Mouse (Mus musculus): ENCODE data around the gene Glyctk.

The Glyctk gene

DNA sequence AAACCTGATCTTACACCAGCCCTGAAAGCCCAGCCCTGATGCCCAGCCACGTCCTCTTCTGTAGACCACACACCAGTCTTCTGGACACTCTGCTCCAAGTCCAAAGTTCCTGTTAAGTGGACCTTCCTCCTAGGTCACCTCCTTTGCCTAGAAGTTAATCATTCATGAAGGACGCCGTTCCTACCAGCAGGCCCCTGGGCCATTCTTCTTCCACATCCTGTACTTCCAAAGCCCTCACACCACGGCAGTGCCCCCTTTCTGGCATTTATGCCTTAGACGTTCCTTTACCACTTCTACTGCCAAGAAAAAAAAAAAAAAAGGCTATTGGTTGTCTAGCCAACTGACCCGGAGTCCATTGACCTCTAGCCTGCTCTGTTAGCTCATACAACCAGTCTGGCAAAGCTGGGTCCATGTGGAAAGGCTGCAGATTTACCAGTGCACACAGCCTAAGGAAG, at the start of gene Glyctk:
Glyctk (minus strand) TSS at position 102 of the 455 bp plus-strand sequence.
- no peak for DNase-seq (ENCODE audit: low spot score)

DNA sequence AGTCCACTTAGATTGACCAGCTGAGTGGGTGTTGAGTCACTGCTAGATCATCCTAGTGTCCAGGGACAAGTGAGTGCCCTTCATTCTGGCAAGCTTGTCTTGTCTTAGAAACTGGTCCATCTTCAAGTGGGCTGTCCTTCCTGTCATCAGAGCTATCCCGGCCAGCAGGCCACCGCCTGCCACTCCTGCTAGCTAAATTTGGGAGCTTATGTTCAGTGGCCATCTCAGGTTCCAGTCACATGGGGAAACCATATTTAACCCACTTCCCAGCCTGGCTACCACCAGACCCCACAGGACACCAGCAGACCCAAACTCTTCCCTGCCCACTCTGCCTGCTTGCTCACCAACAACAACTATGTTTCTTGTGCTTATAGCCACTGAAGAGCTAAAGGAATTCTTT, 48.6 kb upstream of the Glyctk start:
- DNase-seq (ENCODE audit: low spot score) = no peak

DNA sequence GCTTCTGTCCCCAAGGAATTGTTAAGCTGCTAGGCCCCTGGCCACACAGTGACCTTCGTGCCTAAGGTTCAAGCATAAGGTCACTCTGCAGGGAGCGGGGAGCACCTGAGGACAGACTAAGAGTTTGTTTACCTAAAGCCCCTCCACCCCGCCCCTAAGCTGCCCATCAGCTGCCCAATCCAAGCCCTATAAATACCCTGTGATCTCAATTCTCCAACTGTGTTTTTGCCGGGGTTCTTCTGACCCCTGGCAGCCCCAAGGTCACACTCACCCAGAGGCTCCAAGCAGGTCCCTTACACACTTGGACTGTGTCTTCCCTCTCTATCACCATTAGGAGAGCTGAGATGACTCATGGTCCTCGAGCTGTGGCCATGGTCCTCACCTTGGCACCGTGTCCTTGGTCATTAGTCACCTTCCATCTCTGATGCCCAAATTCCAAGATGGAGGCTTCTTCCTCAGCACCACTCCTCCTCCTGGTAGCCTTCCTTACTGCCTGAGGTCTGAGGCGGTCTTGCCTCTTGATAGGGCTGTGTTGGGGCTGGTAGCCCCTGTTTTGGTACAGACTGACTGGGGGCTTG, 47.9 kb upstream of the Glyctk start:
- no peak for DNase-seq (ENCODE audit: low spot score)

DNA sequence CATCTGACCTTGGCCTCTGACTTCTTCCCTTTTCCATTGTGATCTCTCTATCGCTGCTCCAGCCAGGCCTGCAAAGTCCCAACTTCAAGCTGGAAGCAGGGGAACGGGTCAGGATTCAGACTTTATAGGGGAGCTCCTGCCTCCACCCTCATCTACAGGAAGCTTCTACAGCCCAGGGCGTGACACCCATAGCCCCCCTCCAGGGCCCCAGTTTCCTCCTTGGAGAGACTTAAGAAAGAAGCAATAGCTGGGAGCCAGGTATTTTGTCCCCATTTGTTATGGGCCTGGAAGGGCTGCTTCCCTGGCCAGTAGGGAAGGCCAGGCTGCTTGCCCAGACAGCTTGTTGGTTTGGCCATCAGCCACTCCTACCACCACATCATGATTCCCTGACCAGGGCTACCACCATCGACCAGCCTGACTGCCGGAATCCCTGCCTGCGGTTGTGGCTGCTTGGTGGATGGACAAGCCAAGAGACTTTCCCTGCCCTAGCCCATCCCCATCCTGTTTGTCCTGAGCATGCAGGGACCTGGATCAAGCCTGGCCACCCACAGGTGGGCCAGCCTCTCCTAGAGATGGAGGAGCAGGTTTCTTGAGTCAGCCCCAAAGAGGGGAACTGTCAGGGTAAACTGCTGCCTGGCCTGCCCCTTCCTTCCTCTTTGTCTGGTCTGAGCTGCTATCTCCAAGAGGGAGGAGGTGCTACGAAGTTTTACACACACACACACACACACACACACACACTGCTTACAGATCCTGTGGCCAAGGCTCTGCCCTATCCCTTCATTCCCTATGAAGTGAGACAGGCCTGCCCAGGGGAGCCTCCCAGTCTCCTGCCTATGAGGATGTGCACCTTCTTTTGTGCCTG, 46.3 kb upstream of the Glyctk start:
- DNase-seq (ENCODE audit: low spot score) = no peak

DNA sequence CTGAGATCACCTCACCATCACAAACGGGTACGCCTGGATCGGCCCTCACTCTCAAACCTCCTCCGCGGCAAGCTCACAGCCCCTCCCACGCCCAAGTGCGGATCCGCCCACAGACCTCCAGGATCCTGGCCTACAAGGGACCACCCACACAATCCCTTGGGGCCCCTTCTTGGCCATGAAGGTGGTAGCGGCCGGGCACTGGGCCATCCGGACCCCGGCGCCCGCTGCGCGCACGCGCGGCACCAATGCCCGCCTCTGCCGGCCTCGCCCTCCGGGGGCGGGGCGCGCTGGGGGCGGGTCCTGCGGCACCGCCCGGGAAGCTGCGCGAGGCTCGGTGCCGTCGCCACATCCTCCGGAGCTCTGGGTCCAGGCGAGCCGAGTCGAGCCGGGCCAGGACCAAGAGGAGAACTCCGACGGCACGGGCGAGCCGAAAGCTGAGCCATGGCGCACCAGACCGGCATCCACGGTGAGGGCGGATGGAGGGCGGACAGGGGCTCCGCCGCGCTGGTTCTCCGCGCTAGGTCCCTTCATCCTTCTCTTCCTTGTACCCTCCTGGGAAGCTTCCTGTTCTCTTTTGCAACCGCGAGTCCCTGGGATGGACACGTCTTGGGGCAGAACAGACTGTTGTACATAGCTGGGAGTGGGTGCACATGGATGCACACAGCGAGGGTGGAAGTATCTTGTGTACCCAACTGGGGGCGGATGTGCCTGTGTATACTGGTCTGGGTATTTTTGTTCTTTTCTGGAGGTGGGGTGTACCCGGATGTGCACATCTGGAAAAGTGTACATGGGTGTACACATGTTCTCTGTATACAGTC, 45.1 kb upstream of the Glyctk start, which contains the start of gene Twf2:
Twf2 (plus strand) TSS at position 290 of the 818 bp plus-strand sequence.
- peak; percentile 76 for DNase-seq (ENCODE audit: low spot score)

DNA sequence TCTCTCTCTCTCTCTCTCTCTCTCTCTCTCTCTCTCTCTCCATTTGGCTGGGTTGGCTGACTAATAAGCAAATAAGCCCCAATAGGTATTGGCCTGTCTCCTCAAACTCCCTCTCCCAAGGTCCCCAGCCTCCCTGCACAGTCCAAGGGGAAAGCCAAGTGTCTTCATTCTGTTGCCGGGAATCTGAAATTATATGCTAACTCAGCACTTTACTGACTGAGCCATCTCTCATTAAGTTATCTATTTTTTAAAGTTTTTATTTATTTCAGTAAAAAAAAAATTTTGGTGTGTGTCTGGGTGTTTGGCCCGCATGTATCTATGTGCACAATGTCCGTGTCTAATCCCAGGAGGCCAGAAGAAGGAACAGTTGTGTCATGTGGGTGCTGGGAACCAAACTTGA, 44.0 kb upstream of the Glyctk start:
- no peak for DNase-seq (ENCODE audit: low spot score)

DNA sequence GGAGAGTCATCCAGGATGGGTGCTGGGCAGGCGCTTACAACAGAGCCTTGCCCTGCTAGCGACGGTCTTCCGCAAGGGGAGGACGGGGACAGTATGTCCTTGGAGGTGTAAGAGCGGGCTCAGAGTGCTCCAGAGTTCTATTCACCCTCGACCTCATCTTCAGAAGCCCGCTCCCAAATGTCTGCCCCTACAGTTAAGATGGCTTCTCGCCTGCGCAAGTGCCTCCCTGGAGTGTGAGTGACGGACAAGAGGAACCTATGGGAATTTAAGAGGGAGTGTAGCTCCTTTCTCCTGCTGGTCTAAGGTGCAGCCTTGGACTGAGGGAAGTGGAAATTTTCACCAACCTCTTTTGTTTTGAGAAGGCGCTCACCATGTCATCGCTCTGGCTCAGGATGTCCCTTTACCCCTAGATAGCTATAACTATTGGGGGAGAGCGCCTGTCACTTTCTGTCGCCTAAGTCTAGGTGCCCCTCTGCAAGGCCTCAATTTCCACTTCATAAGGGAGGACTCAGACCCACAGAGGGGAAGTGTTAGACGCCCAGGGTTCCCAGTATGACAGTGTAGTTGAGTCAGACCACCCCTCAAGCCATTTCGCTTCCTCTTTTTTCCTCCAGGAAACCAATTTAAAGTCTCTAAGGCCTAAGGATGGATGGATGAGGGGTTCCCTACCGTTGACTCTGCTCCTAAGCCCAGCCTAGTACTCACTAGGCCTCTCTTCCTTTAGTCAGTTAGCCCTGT, 41.8 kb upstream of the Glyctk start, which contains the start of gene Ppm1m:
Ppm1m (minus strand) TSS at position 212 of the 738 bp plus-strand sequence.
- no peak for DNase-seq (ENCODE audit: low spot score)

DNA sequence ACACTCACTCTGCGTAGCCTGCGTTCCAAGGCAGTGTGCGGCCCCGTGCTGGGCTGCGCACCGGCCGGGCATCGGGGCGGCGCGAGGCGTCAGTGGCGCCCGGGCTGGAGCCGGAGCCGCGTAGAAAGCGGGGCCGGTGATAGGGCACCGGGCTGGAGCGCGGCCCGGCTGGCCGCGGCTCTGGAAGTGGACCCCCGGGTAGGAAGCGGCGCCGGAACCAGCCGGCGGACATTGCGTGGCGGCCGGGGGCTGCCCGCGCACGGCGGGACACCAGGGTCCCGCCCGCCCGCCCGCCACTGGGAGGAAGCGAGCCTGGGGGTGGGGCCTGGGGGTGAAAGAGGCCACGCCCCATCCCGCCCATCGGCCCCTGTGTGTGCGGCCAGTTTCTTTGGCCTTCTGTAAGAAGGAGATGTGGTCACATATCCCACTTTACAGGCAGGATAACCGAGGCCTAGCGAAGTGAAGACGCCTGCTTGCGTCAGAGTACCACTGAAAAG, 41.1 kb upstream of the Glyctk start:
- DNase-seq (ENCODE audit: low spot score) = peak; percentile 44

DNA sequence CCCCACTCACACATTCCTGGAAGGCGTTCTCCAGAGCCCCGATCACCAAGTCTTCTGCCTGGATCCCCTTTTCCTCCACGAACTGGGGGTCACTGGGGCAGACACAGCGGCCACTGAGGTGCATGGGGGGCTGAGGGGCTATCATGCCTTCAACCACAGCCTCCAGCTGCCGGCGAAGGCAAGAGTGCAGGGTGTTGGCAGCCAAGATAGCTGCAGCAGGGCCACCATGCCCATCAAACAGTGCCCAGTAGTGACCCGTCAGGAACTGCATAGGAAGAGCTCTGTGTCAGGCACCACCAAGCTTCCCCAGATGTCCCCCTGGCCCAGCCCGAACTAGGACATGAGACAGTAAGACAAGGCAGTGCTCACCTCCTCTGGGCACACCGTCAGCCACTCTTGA, 39.8 kb upstream of the Glyctk start:
- DNase-seq (ENCODE audit: low spot score) = no peak

DNA sequence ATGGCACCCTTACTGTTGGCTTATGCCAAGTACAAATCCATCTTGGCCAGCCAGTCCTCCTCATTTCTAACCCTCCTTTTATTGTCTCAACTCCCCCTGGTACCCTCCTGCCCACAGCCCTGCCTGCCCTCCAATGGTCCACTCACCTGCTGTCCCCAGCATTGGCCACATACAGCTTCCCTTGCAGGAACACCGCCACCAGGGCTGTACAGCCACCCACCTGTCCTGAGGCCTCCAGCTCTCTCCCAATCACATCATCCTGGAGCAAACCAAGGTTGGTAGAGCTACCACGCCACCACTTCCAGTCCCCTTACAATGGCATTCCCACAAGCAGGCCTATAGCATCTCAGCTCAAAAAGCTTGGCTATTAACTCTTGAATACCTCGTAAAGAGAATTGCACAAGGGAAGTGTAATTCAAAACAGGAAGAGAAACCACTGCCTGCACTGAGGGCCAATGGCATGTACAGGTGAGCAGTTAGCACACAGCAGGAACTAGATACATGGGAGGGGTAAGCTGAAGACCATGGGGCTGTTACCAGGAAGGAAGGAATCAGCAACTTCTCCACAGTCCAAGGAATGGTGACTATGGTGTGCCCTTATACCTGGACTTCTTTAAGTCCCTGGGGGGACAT, 39.3 kb upstream of the Glyctk start:
- no peak for DNase-seq (ENCODE audit: low spot score)

DNA sequence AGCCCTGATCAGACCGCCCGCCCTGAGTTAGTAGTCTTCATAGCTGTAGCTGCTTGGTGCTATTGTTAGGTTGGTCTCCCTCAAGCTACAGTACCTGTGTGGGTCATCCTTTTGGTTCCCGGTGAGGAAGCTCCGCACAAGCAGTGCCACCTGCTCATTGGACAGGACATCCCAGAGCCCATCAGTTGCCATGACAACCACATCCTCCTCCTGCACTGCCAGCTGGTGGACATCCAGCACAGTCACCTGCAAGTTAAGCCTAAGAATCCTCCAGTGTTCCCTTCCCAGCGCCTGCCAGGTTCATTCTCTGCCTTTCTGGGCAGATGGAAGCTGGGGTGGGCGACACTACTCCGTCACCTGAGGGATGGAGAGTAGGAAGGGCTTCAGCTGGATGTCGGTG, 37.8 kb upstream of the Glyctk start:
- DNase-seq (ENCODE audit: low spot score) = no peak

DNA sequence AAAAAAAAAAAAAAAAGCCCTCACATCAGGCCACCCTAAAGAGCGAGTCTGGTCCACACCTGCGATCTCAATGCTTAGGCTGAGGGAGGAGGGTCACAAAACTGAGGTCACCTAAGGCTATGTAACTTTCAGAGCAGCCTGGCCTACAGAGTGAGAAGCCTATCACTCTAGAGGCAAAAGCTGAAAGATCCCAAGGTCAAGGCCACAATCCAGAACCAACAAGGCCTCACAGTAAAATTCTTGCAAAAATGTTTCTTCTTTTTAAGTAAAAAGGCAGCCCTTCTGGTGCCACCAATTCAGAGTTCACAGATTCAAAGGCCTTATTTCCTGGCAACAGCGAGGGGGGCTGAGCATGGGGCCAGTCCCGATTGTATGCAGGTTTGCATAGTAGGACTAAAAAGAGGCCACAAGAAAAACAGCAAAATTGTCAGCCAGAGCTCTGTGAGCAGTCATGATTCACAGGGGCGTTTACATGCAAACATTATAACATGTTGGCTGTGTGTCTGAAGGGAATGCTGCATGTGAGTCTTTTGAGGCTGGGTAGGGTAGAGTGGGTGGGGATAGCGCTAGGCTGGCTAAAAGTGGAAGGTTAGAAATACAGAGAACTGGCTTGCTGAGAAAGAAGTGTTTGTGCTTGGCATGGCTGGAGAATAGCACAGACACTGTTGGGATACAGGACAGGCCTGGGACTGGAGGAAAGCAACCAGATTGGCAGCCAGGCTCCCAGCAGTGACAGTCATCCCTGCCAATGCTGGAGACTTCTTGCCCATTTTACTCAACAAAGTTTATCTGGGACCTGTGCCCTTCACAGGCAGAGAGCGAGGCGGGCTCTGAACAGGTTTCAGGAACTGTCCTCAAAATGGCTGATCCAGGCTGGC, 36.2 kb upstream of the Glyctk start:
- no peak for DNase-seq (ENCODE audit: low spot score)

DNA sequence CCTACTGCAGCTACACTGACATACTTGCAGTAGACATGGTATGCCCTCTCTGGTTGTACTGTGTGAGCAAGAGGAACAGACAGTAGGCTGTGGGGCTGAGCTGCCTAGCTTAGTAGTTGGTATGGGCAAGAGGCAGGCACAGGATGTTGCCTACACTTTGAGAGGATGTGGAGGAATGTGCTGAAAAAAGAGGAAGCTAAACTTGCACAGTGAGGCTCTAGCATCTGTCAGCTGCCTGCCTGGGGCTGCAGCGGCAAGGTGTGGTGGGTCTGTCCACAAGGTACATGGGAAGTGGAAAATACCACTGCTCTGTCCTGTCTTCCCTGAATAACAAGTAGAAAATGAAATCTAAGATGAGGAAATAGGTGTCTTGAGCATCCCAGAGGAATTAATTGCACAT, 35.1 kb upstream of the Glyctk start:
- DNase-seq (ENCODE audit: low spot score) = no peak

DNA sequence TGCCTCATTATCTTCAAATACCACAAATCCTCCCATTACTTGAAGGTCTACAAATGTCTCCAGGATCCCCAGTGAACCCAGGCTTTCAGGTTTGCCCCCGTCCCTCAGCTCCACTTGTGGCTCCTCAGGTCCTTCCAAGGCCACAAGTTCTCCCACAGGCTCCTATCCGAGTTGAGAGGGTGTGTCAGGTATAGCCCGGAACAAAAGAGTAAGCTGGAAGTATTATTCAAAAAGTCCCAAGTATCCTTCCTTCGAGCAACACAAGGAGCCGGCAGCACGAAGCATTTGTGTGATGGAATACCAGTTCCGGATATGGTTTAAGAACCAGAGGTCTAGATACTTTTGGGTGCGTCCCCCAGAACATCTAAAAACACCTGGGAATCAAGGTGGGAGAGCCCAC, 34.1 kb upstream of the Glyctk start:
- DNase-seq (ENCODE audit: low spot score) = no peak

DNA sequence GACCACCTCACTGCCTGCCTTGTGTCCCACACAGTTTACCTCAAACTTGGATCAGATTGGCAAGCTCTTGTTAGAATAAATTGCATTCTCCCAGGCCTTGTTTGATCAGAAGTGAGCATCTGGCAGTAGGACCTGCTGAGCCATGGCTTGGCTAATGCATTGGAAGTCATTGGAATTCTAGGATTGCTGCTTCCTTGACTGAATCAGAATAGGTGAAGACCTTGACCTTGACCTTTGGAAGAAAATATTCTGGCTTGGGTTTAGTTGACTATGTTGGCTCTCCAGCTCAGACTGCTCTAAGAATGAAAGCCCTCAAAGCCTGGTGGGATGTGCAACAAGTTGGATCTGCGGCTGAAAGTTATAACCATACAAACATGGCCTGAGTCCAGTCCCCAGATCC, 33.4 kb upstream of the Glyctk start:
- DNase-seq (ENCODE audit: low spot score) = no peak

DNA sequence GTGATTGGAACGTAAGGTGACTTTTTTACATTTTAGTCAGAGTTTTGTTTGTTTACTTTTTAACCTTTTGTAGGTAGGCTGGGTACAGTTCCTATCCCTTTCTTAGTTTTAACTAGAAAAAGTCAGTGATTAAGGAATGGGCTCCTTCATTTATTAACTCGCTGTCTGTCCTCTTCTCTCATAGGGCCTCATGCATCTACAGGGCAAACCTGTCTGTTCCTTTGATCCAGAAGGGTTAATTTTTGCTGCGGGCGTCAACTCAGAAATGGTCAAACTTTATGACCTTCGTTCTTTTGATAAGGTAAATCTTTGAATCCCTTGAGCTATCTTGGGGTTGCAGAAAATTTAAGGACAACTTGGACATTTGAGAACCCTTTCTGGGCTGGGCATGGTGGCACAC, 26.1 kb upstream of the Glyctk start:
- no peak for DNase-seq (ENCODE audit: low spot score)

DNA sequence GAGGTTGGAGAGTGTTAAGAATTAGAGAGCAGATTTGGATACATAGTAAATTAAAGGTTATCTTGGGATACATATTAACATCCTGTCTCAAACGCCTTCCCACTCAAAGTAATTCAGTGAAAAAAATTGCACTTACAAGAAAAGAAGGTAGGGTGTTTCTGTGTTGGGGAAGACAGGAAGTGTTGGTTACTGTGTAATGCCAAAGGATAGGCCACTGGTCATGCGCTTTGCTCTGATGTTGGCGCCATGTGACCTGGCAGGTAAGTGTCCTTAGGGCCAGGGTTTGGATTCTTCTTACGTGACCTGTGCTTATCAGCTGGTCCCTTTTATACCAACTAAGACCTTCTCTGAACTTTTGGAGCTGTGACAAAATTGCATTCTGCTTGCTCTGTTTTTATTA, 24.2 kb upstream of the Glyctk start:
- DNase-seq (ENCODE audit: low spot score) = no peak

DNA sequence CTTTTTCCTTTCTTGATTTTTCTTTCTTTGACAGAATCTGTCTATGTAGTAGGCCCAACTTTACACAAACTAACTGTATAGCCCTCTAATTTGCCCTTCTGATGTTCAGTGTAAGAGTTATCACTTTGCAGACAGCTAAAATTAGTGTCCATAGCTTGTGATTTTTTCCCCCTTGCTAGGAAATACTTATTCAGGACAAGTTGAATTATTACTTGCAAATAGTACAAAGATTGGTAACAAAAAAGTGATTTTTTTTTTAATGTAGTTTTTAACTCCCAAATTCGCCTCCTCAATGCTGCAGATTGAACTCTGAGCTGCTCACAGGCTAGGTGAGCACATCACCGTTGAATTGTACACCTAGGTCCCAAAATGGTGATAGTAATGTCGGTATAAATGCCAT, 22.0 kb upstream of the Glyctk start:
- no peak for DNase-seq (ENCODE audit: low spot score)

DNA sequence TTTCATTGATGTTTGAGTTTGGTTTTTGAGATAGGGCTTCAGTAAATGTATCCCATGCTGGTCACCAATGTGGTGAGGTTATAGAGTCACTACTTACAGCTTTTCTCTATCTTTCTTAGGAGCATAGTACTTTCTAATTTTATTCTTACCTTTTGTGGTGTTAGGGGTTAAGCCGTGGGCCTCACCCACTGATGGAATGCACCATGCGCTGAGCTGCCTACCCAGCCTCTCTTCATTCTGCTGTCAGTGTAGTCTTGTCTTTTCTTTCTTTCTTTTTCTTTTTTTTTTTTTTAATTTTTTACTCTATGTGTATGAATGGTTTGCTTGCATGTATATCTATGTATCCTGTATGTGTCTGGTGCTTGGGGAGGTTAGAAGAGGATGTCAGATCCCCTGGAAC, 21.5 kb upstream of the Glyctk start:
- no peak for DNase-seq (ENCODE audit: low spot score)

DNA sequence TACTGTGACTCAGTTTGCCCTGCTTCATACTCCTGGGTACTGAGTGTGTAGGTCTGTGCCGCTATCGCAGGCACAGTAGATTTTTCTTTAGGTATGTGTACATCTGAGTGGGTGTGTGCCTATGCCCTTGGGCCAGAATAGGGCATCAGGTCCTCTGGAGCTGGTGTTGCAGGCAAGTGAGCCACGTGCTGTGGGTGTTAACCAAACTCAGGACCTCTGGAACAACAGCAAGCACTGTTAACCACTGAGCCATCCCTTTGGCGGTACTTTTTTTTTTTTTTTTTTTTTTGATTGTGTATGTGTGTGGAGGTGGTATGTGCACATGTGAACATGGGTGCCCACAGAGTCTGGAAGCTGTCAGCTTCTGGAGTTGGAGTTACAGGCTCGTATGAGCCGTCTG, 19.9 kb upstream of the Glyctk start:
- no peak for DNase-seq (ENCODE audit: low spot score)
